Mouse (Mus musculus): ENCODE results near the gene B3galt1.
A peak's percentile ranks its signal among the peaks of the same experiment; 100 is the strongest.

B3galt1 gene

GRCm38 (mm10) chr2:68079426-68080360 is 514.0 kb downstream of the B3galt1 start:
- no peak for DNase-seq

- no peak for DNase-seq
These were observed 515.2 kb downstream of the B3galt1 start for GRCm38 (mm10) chr2:68080872-68081280.

DNA sequence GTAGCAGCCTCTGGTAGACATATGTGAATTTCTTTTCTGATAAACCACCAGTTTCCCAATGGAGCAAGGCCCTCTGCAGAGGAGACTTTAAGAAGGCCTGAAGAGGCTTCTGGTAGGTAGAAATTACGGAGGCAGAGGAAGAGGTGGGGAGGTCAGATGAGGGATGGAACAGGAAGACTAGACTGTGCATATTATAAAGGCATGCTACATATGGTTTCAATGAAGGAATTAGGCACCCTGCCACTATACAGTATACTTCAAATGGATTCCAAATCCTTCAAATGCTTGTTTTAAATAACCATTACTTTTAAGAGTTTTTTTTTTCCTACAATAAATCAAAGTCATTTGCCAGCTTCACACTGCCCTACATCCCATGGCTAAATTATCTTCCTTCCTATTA is 518.8 kb downstream of the B3galt1 start:
- no peak for DNase-seq

DNA sequence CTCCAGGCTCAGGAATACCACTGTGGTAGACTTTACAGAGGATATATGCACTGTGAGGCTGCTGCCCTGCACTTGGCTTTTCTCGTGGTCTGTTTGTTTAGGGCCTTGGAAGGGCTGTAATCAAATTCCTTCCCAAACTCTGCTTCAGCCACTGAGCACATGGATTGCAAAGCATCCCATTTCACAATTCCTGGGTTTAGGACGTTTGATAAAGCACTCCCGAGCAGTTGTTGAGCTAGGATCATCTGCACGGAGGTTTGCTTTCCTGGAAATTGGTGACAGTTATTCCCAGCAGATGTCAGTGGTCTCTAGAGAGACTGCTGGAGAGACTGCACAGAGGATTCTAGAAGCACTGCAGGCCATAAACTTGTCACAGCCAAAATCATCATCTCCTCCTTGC is 520.4 kb downstream of the B3galt1 start:
- no peak for DNase-seq

DNA sequence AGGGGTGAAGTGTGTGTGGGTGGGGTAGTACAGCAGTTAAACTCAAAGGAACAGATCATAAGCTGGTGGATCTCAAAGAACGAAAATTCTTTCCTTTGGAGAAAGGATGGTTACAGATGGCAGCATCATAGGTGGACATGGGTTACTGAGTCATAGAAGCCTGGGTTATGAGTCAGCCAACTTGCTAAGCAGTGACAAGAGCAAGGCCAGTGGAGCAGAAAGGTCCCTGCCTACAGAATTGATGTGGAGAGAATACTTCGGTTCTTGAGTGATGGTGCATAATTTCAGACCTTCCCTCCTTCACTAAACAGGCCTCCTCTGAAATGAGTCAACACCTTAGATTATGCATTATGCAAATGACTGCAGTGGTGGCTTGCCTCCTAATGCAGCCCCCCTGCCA is 525.9 kb downstream of the B3galt1 start:
- no peak for DNase-seq

DNA sequence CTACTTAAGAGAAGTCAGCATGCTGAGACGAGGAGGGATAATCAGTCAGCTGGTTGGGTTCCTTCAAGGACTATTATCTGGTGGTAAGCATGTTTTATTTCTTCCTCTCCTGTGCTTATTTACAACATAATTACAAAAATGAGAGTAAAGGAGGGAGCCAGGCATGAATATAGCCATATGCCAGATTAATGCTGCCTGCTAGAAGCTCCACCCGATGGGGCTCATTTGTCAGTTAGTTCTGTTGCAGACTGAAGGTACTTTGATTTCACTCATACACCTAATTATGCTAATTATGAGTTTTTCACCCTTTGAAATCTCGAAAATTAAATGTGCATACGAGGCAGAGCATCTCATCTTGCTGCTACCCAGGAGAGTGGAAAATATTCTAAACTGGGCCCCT is 539.0 kb downstream of the B3galt1 start:
- no peak for DNase-seq

GRCm38 (mm10) chr2:68118076-68118475 is 552.4 kb downstream of the B3galt1 start:
- DNase-seq: no peak

DNA sequence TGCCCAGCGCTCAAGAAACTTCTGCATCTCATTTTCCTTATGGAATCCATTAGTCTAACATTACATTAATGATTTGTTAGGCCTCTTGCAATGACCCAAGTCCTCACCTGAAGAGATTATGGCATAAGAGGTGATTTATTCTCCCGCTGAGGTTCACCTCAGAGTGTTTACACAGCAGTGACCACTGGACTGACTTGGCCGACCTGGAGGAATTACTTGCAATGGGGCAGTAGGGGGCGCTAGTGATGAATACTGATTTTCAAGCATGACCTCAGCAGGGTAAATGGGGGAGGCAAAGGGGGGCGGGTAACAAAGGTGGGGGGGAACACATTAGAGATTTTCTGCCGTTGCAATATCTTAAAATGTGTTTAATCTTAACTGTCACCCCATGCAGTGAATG is 559.1 kb downstream of the B3galt1 start:
- DNase-seq: peak in 1 of 2 experiments; percentile 31

- DNase-seq: no peak
These were observed 575.4 kb downstream of the B3galt1 start for GRCm38 (mm10) chr2:68141094-68141493.

- DNase-seq: no peak
These were observed 577.6 kb downstream of the B3galt1 start for GRCm38 (mm10) chr2:68143292-68143691.

DNA sequence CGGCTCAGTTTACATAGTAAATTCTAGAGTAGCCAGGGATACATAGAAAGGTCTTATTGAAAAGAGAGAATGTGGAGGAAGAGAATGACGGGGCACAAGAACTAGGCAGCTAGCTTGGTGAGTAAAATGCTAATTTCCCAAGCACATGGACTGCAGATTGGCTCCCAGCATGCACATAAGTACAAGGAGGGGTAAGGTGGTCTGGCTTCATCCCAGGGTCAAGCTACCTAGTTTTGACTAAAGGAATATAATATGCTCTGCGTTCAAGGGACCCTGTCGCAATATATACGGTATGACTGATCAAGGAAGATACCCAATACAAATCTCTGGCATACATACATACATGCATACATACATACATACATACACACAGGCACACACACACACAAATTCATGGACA is 594.1 kb downstream of the B3galt1 start:
- DNase-seq: peak; percentile 33 to 61

GRCm38 (mm10) chr2:68160566-68160965 is 594.9 kb downstream of the B3galt1 start:
- DNase-seq: peak; percentile 71 to 83

DNA sequence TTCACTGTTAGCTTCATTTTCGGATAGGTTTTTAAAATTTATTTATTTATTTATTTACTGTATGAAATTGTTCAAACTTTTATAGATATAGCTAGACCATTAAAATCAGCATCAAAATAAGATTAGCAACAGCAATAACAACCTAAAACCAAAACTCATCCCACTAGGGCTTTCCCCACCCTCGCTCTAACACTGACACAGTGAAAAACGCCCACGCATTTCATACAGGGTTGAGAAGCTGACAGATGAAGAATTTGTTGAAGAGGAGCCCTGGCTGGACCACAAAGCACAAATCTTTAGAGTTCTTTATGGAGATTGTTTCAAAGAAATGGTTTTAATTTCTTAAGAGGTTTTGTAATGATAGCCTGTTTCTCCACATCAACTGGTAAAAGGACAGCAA is 596.3 kb downstream of the B3galt1 start:
- DNase-seq: no peak

GRCm38 (mm10) chr2:68171306-68171705 is 605.6 kb downstream of the B3galt1 start:
- peak in 1 of 2 experiments; percentile 14 for DNase-seq
